Mouse (Mus musculus): ENCODE data around the gene Shcbp1l. TPM values are rescaled to one million over a fixed set of nuclear protein-coding genes. Genes with fewer than 3 reads are reported as not detected.
"Not testable (repeated sequence)": the region's sequence is repeated elsewhere in the genome, so short reads cannot be mapped to it uniquely, and the experiment has no call there.

Gene Shcbp1l
- polyA plus RNA-seq, 1 experiment from 2014 or later = 0.56 TPM

GRCm38 (mm10) chr1:153453146-153453642, 28.2 kb downstream of the Shcbp1l start:
- Histone ChIP-seq H3K9me3 (ENCODE audit: control insufficient read depth, low read length) (no peaks in the 10 kb centered on the region), H3K4me3 (ENCODE audit: low read depth, low read length) (no peak overlapping the region), H3K4me2 (no peak overlapping the region), H3K4me1 (replicated peaks; ENCODE audit: control insufficient read depth, insufficient read depth, low read length) (no peaks in the 10 kb centered on the region), H3K27ac (ENCODE audit: low read depth, low read length) (no peak overlapping the region), H3K36me3 (ENCODE audit: control insufficient read depth, insufficient read depth, low read length) (peaks cover 23% of the 10 kb centered on the region), H3K27me3 (replicated peaks; ENCODE audit: control insufficient read depth, insufficient read depth, low read length) (no peaks in the 10 kb centered on the region), H3K9ac (ENCODE audit: low read depth, low read length) (no peak overlapping the region)
- 94% methylated on average over 3 of the region's 3 CpGs for WGBS
- DNase-seq (ENCODE audit: low spot score) = no peak
- no peak for ATAC-seq (replicated peaks; ENCODE audit: low FRiP score)

DNA sequence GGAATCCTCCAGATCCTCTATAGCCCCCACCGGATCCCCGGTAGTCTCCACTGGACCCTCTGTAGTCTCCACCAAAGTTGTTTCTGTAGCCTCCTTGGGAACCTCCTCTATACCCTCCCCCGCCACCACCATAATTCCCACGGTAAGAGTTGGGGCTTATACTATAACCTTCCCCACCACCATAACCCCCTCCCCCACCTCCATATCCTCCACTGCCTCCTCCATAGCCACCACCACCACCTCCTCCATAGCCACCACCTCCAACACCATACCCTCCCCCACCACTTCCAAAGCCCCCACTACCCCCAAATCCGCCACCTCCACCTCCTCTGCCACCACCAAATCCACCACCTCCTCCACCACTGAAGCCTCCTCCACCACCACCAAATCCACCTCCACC, 31.2 kb downstream of the Shcbp1l start:
- Histone ChIP-seq H3K9ac (ENCODE audit: low read depth, low read length) (no peak overlapping the region), H3K4me3 (ENCODE audit: low read depth, low read length) (no peak overlapping the region), H3K27ac (ENCODE audit: low read depth, low read length) (no peak overlapping the region), H3K36me3 (ENCODE audit: control insufficient read depth, insufficient read depth, low read length) (peaks cover 41% of the 10 kb centered on the region), H3K9me3 (ENCODE audit: control insufficient read depth, low read length) (no peaks in the 10 kb centered on the region), H3K27me3 (replicated peaks; ENCODE audit: control insufficient read depth, insufficient read depth, low read length) (no peaks in the 10 kb centered on the region), H3K4me2 (no peak overlapping the region), H3K4me1 (replicated peaks; ENCODE audit: control insufficient read depth, insufficient read depth, low read length) (no peaks in the 10 kb centered on the region)
- ATAC-seq (replicated peaks; ENCODE audit: low FRiP score) (no peak), DNase-seq (ENCODE audit: low spot score) (no peak)
- WGBS = 95% methylated on average over 5 of the region's 5 CpGs

- ATAC-seq (replicated peaks; ENCODE audit: low FRiP score) = no peak
- Histone ChIP-seq H3K27me3 (replicated peaks; ENCODE audit: control insufficient read depth, insufficient read depth, low read length) (no peaks in the 10 kb centered on the region), H3K9ac (ENCODE audit: low read depth, low read length) (no peak overlapping the region), H3K4me3 (ENCODE audit: low read depth, low read length) (no peak overlapping the region), H3K4me1 (replicated peaks; ENCODE audit: control insufficient read depth, insufficient read depth, low read length) (no peaks in the 10 kb centered on the region), H3K27ac (ENCODE audit: low read depth, low read length) (no peak overlapping the region), H3K36me3 (ENCODE audit: control insufficient read depth, insufficient read depth, low read length) (peaks cover 47% of the 10 kb centered on the region), H3K4me2 (no peak overlapping the region), H3K9me3 (ENCODE audit: control insufficient read depth, low read length) (no peaks in the 10 kb centered on the region)
- 89% methylated on average over 1 of the region's 1 CpGs for WGBS
- no peak for DNase-seq (ENCODE audit: low spot score)
These were observed 36.8 kb downstream of the Shcbp1l start for GRCm38 (mm10) chr1:153461796-153462195.

GRCm38 (mm10) chr1:153479296-153479695, 54.3 kb downstream of the Shcbp1l start:
- Histone ChIP-seq H3K9me3 (ENCODE audit: control insufficient read depth, low read length) (no peaks in the 10 kb centered on the region), H3K27ac (ENCODE audit: low read depth, low read length) (no peak overlapping the region), H3K9ac (ENCODE audit: low read depth, low read length) (no peak overlapping the region), H3K27me3 (replicated peaks; ENCODE audit: control insufficient read depth, insufficient read depth, low read length) (no peaks in the 10 kb centered on the region), H3K4me3 (ENCODE audit: low read depth, low read length) (no peak overlapping the region), H3K4me2 (no peak overlapping the region), H3K4me1 (replicated peaks; ENCODE audit: control insufficient read depth, insufficient read depth, low read length) (no peaks in the 10 kb centered on the region), H3K36me3 (ENCODE audit: control insufficient read depth, insufficient read depth, low read length) (peaks cover 54% of the 10 kb centered on the region)
- DNase-seq (ENCODE audit: low spot score) = no peak
- ATAC-seq (replicated peaks; ENCODE audit: low FRiP score) = no peak
- 97% methylated on average over 1 of the region's 1 CpGs for WGBS

DNA sequence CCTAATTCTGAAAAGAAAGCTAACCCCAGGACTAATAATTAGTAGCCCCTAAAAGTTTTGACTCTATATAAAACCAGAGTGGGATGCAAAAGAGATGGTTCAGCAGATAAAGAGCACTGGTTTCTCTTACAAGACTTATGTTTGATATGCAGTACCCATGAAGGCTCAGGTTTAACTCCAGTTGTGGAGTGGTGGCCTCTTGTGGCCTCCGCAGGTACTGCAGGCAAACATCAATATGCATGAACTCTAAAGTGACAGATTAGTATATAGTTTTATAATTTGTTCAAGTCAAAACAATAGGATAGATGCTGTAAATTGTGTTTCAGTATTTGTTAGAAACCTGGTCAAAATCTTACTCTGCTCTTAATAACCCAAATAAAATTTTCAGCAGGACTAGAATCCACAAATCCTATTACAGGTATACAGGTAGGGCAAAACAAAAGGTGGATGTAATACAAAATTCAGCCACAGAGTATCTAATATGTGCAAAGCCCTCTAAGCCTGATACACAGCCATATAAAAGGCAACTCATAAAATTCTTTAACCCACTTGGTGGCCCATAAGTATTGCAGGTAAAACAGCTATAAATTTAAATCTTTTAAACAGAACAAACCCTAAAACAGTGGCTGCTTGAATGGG, 55.5 kb downstream of the Shcbp1l start:
- no peak overlapping the region for H3K4me2 ChIP-seq
- H3K36me3 ChIP-seq (ENCODE audit: control insufficient read depth, insufficient read depth, low read length) = peaks cover 47% of the 10 kb centered on the region
- 49% methylated on average over 1 of the region's 1 CpGs for WGBS
- no peaks in the 10 kb centered on the region for H3K27me3 ChIP-seq (replicated peaks; ENCODE audit: control insufficient read depth, insufficient read depth, low read length)
- DNase-seq (ENCODE audit: low spot score) (no peak), ATAC-seq (replicated peaks; ENCODE audit: low FRiP score) (peak; percentile 32; the same call in 1 of the 2 replicates)
- no peaks in the 10 kb centered on the region for H3K9me3 ChIP-seq (ENCODE audit: control insufficient read depth, low read length)
- no peak overlapping the region for H3K4me3 ChIP-seq (ENCODE audit: low read depth, low read length)
- no peak overlapping the region for H3K9ac ChIP-seq (ENCODE audit: low read depth, low read length)
- H3K4me1 ChIP-seq (replicated peaks; ENCODE audit: control insufficient read depth, insufficient read depth, low read length) = peaks cover 12% of the 10 kb centered on the region
- H3K27ac ChIP-seq (ENCODE audit: low read depth, low read length) = no peak overlapping the region

DNA sequence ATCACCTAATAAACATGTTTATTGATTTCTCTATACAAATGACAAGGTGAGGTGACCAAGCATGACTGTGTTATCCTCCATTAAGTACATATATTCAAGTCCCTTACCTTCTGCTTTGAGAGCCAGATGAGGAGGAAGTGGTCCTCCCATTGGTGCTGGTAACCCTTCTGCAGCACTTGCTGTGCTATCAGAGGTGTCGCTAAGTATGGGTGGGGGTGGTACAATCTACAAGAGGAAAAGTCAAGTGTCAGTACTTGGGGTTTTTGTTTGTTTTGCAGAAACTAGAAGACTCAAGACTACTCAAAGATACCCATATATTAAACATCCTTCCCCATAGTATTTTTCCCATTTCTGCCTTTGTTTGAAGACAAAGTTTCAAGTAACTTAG, 56.1 kb downstream of the Shcbp1l start:
- no peaks in the 10 kb centered on the region for H3K9me3 ChIP-seq (ENCODE audit: control insufficient read depth, low read length)
- ATAC-seq (replicated peaks; ENCODE audit: low FRiP score) = no peak
- no peak overlapping the region for H3K27ac ChIP-seq (ENCODE audit: low read depth, low read length)
- DNase-seq (ENCODE audit: low spot score) = no peak
- H3K9ac ChIP-seq (ENCODE audit: low read depth, low read length) = no peak overlapping the region
- no peak overlapping the region for H3K4me2 ChIP-seq
- no peaks in the 10 kb centered on the region for H3K27me3 ChIP-seq (replicated peaks; ENCODE audit: control insufficient read depth, insufficient read depth, low read length)
- H3K4me3 ChIP-seq (ENCODE audit: low read depth, low read length) = no peak overlapping the region
- peaks cover 14% of the 10 kb centered on the region for H3K4me1 ChIP-seq (replicated peaks; ENCODE audit: control insufficient read depth, insufficient read depth, low read length)
- peaks cover 47% of the 10 kb centered on the region for H3K36me3 ChIP-seq (ENCODE audit: control insufficient read depth, insufficient read depth, low read length)
- WGBS = 64% methylated on average over 1 of the region's 1 CpGs

DNA sequence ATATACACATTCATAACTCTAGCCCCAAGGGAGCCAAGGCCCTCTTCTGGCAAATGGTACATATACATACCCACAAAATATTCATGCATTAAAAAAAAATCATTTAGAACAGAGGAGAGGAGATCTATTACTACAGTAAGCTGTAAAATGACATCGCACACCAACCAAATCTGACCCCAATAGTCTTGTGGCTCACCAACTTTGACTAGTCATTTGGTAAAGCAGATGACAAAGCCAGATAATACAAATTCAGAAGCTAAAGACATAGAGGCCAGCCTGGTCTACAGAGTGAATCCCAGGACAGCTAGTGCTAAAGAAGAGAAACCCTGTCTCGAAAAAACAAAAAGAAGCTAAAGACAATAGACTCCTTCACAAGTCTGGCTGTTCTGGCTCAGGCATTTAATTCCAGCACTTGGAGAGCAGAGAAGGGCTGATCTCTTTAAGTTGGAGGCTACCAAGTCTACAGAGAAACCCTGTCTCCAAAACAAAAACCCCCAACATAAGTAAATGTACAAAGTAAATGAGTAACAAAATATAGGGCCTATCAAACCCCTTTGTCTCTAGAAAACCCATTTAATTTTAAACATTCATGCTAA, 60.3 kb downstream of the Shcbp1l start:
- DNase-seq (ENCODE audit: low spot score) = no peak
- Histone ChIP-seq H3K4me2 (peak overlapping the region; percentile 67), H3K27ac (ENCODE audit: low read depth, low read length) (no peak overlapping the region), H3K36me3 (ENCODE audit: control insufficient read depth, insufficient read depth, low read length) (peaks cover 14% of the 10 kb centered on the region), H3K9me3 (ENCODE audit: control insufficient read depth, low read length) (no peaks in the 10 kb centered on the region), H3K9ac (ENCODE audit: low read depth, low read length) (no peak overlapping the region), H3K4me3 (ENCODE audit: low read depth, low read length) (peak overlapping the region; percentile 100), H3K4me1 (replicated peaks; ENCODE audit: control insufficient read depth, insufficient read depth, low read length) (peaks cover 14% of the 10 kb centered on the region), H3K27me3 (replicated peaks; ENCODE audit: control insufficient read depth, insufficient read depth, low read length) (no peaks in the 10 kb centered on the region)
- no peak for ATAC-seq (replicated peaks; ENCODE audit: low FRiP score)
- 50% methylated on average over 2 of the region's 2 CpGs for WGBS

DNA sequence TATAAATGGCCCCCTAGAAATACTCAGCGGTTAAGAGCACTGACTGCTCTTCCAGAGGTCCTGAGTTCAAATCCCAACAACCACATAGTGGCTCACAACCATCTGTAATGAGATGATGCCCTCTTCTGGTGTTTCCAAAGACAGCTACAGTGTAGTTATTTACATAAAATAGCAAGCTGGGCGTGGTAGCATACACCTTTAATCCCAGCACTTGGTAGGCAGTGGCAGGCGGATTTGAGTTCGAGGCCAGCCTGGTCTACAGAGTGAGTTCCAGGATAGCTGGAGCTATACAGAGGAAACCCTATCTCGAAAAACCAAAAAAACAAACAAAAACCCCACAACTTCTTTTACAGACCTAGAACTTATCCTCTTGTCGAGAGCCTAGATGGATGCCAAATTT, 61.2 kb downstream of the Shcbp1l start:
- WGBS = 5% methylated on average over 6 of the region's 6 CpGs
- Histone ChIP-seq H3K4me2 (peak overlapping the region; percentile 67), H3K4me1 (replicated peaks; ENCODE audit: control insufficient read depth, insufficient read depth, low read length) (peaks cover 14% of the 10 kb centered on the region), H3K9ac (ENCODE audit: low read depth, low read length) (peak overlapping the region; percentile 100), H3K4me3 (ENCODE audit: low read depth, low read length) (peak overlapping the region; percentile 100)
- H3K27me3 ChIP-seq (replicated peaks; ENCODE audit: control insufficient read depth, insufficient read depth, low read length); H3K27ac ChIP-seq (ENCODE audit: low read depth, low read length); DNase-seq (ENCODE audit: low spot score); H3K36me3 ChIP-seq (ENCODE audit: control insufficient read depth, insufficient read depth, low read length); ATAC-seq (replicated peaks; ENCODE audit: low FRiP score); H3K9me3 ChIP-seq (ENCODE audit: control insufficient read depth, low read length): not testable (repeated sequence)

All from liver, embryonic 11.5 days (tissue).